Mouse (Mus musculus) limb, embryonic 11.5 days (tissue): Measurements from ENCODE around the gene Vwa1. TPM values are rescaled to one million over a fixed set of nuclear protein-coding genes. Genes with fewer than 3 reads are reported as not detected.

Source experiments
- ATAC-seq: fragments of 200-750 bp; cut with Nextera tagmentation; 2 replicates; pipeline ENCODE4 v1.8.0; 2017; ENCODE audit warnings: low read depth; ENCODE audit not compliant: insufficient number of reproducible peaks, low FRiP score, low TSS enrichment
- DNase-seq: peaks from one replicate; pipeline ENCODE4 v3.0.0-alpha.2; 2015; ENCODE audit warnings: low spot score
- H3K27ac ChIP-seq: fragments of 300-500 bp; sonication (generic); replicated peaks from 2 replicates; pipeline ENCODE4 v1.5.1; 2014; ENCODE audit warnings: low read depth, mild to moderate bottlenecking, low read length
- H3K27me3 ChIP-seq: fragments of 300-500 bp; sonication (generic); 2 replicates; pipeline ENCODE4 v1.6.1; 2014; ENCODE audit warnings: mild to moderate bottlenecking, low read length, mixed read lengths; ENCODE audit not compliant: control insufficient read depth, insufficient read depth
- H3K36me3 ChIP-seq: fragments of 300-500 bp; sonication (generic); 2 replicates; pipeline ENCODE4 v1.6.1; 2014; ENCODE audit warnings: mild to moderate bottlenecking, low read length, moderate library complexity, mixed read lengths; ENCODE audit not compliant: control insufficient read depth, insufficient read depth
- H3K4me1 ChIP-seq: fragments of 300-500 bp; sonication (generic); 2 replicates; pipeline ENCODE4 v1.6.1; 2014; ENCODE audit warnings: low read length, mixed read lengths; ENCODE audit not compliant: control insufficient read depth, insufficient read depth
- H3K4me2 ChIP-seq: fragments of 300-500 bp; sonication (generic); 2 replicates; pipeline ENCODE4 v1.6.1; 2014; ENCODE audit warnings: low read depth, mild to moderate bottlenecking, moderate library complexity; ENCODE audit not compliant: severe bottlenecking
- H3K4me3 ChIP-seq: fragments of 300-500 bp; sonication (generic); 2 replicates; pipeline ENCODE4 v1.5.1; 2014; ENCODE audit warnings: low read depth, low read length
- H3K9ac ChIP-seq: fragments of 300-500 bp; sonication (generic); 2 replicates; pipeline ENCODE4 v1.6.1; 2014; ENCODE audit warnings: mild to moderate bottlenecking, low read length
- H3K9me3 ChIP-seq: fragments of 300-500 bp; sonication (generic); 2 replicates; pipeline ENCODE4 v1.6.1; 2016; ENCODE audit warnings: low read length; ENCODE audit not compliant: control insufficient read depth
- WGBS: fragments of 180-500 bp; shearing (Covaris S2); extraction: QIAGEN DNeasy Blood & Tissue Kit; methylation state at CpG from one replicate; pipeline ENCODE4 v1.1.7; 2014; 5-methylcytosine and 5-hydroxymethylcytosine counted together
- polyA plus RNA-seq: library from polyadenylated mRNA; unstranded; fragments of >200 nt; fragmentation: Nextera tagmentation; extraction: Ambion mirVana; gene quantifications from 2 replicates; pipeline ENCODE4 v1.2.1, GENCODE M21; 2014

The Vwa1 gene
- polyA plus RNA-seq, 1 experiment from 2014 or later, result 5.3 TPM

DNA sequence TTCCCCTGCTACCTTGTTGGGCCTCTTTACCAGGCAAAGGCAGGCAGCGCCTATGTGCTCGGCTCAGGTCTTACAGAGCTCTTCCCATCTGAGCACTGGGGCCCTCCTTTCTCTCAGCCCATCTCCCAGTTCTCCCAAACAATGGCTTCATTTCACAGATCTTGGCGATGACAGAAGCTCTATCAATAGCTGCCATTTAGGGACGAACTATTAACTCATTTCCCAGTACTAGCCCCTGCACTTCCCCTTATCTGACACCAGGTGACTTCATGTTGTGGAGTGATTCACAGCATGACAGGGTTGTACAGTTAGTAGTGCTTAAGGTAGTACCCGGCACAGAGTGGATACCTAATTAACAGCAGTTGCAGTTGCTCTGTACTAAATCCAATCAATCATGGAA, 11.3 kb upstream of the Vwa1 start, which contains the start of gene Tmem88b:
Gene Tmem88b (minus strand): TSS at position 56 of the 400 bp plus-strand sequence.
- 75% methylated on average over 5 of the region's 5 CpGs for WGBS
- Histone ChIP-seq H3K4me1 (no peaks in the 10 kb centered on the region), H3K27ac (no peak within 1 kb of the TSS), H3K27me3 (no peaks in the 10 kb centered on the region), H3K4me3 (peak within 1 kb of the TSS; percentile 57), H3K9ac (no peak within 1 kb of the TSS; the same call in 1 of the 2 replicates), H3K4me2 (no peak within 1 kb of the TSS; the same call in 1 of the 2 replicates), H3K36me3 (no peaks in the 10 kb centered on the region), H3K9me3 (no peaks in the 10 kb centered on the region)
- DNase-seq (no peak), ATAC-seq (no peak)

DNA sequence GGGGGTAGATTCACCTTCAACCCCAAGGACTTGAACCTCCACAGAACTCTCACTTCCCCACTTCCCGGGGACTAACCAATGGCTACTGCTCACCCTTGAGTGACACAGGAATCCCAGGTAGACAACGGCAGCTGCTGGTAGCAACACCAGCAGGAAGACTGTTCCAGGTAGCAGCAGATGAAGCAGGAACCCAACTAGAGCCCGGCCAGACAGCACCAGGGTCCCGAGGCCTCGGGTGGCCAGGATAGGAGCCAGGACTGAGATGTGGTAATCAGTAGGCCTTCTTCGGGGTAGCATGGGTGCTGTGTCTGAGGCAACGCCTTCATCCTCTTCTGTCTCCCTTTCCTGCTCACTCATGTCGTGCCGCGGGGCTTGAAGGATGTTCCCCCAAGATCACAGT, 10.7 kb upstream of the Vwa1 start:
- DNase-seq (no peak), ATAC-seq (no peak)
- Histone ChIP-seq H3K36me3 (no peaks in the 10 kb centered on the region), H3K4me3 (no peak overlapping the region), H3K9me3 (no peaks in the 10 kb centered on the region), H3K4me1 (no peaks in the 10 kb centered on the region), H3K9ac (no peak overlapping the region), H3K4me2 (no peak overlapping the region), H3K27ac (no peak overlapping the region), H3K27me3 (no peaks in the 10 kb centered on the region)
- 86% methylated on average over 10 of the region's 10 CpGs for WGBS

DNA sequence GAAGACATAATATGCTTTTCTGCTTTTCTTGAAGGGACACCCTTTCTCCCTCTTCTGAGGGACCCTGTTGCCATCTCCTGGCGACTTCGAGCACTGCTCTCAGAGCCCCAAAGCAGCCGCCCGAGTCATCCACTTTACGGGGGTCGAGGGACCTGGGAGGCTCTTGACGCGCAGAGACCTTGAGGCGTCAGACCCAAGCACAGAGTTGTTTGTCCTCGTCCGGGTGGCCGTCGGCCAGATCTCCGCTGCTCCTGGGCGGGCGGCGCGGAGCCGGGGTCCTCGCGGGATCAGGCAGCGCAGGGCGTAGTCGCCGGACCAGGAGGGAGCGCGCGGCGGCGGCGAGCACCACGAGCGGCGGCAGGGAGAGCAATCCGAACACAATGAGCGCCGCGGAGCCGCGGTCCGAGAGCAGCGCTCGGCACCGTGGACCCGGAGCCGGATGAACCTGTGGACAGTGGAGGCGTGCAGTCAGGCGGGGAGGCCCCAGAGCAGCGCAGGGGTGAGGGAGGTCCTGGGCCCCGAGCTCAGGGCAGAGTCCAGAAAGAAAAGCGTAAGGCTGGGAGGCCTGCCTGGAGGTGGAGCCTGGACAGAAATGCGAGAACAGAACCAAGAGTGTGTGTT, 9.7 kb upstream of the Vwa1 start:
- WGBS, result under 1% methylated on average over 52 of the region's 52 CpGs
- DNase-seq, result peak; percentile 87
- Histone ChIP-seq H3K36me3 (no peaks in the 10 kb centered on the region), H3K27ac (peak overlapping the region; percentile 23; the same call in 1 of the 2 replicates), H3K9ac (peak overlapping the region; percentile 77), H3K9me3 (no peaks in the 10 kb centered on the region), H3K4me2 (peak overlapping the region; percentile 75), H3K4me3 (peak overlapping the region; percentile 57), H3K27me3 (no peaks in the 10 kb centered on the region), H3K4me1 (no peaks in the 10 kb centered on the region)
- peak; percentile 82 for ATAC-seq

DNA sequence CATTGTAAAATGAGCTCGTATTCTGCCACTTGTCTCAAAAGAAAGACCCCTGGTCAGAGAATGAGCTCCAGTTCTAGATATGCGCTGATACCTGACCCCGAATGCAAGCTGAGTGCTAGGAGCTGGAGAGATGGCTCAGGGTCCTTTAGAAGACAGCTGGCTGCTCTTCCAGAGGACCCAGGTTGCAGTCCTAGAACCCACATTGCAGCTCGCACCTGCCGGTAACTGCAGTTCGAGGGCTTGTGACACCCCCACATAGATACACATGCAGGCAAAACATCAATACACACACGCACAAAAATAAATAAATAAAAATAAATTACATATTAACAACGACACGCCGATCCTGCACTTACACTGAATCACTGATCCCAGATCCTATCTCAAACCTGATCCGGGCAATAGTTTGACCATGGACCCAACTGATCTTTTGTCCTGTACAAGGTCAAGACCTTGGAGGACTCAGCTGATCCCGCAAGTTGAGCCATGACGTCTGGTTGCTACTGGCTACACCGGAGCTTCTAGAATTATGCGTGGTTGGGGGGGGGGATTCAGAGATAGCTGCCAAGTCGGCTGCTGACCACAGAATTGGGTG, 9.1 kb upstream of the Vwa1 start:
- Histone ChIP-seq H3K36me3 (no peaks in the 10 kb centered on the region), H3K27ac (no peak overlapping the region), H3K9ac (no peak overlapping the region), H3K4me2 (peak overlapping the region; percentile 75), H3K4me1 (no peaks in the 10 kb centered on the region), H3K9me3 (no peaks in the 10 kb centered on the region), H3K27me3 (no peaks in the 10 kb centered on the region), H3K4me3 (peak overlapping the region; percentile 57)
- no peak for DNase-seq
- ATAC-seq, result peak; percentile 38; the same call in 1 of the 2 replicates
- WGBS, result 49% methylated on average over 16 of the region's 16 CpGs

DNA sequence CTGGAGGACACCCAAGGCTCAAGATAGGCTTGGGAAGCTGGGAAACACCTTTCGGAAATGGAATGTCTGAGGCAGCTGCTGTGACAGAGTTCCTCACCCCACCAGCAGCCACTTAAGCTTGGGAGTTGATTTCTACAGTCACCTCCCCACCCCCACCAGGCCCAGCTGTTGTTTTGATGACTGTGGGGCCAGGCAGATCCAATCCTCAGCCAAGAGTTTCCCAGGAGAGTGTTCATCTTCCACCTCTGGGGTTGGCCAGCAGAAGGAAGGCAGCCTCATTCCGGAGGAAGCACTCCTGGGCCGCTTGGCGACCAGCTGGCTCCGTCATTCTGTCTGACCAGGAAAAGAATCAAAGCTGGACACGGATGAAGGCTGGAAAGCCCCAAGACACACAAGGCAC, 6.4 kb upstream of the Vwa1 start:
- Histone ChIP-seq H3K4me1 (no peaks in the 10 kb centered on the region), H3K9ac (no peak overlapping the region), H3K4me2 (no peak overlapping the region), H3K27ac (no peak overlapping the region), H3K36me3 (no peaks in the 10 kb centered on the region), H3K27me3 (no peaks in the 10 kb centered on the region), H3K4me3 (no peak overlapping the region), H3K9me3 (no peaks in the 10 kb centered on the region)
- no peak for DNase-seq
- peak; percentile 28; the same call in 1 of the 2 replicates for ATAC-seq
- 38% methylated on average over 6 of the region's 6 CpGs for WGBS

DNA sequence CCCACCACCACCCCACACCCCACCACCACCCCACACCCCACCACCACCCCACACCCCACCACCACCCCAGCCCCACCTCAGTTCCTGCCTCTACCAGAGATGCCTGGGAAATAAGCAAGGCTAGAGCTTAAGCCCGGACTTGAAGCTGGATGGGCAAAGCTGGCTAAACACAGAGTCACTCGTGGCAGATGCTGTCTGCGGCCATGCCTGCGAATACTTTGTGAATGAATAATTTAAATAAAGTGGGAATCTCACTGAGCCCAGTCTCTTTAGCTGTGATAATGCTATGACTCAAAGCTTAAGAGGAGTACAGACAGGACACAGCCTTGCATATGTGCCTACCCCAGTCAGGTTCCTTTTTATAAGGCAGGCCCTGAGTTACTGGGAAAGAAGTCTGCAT, 5.0 kb upstream of the Vwa1 start:
- ATAC-seq (no peak), DNase-seq (no peak)
- no peak overlapping the region for H3K4me2 ChIP-seq
- H3K9me3 ChIP-seq, result no peaks in the 10 kb centered on the region
- no peak overlapping the region for H3K27ac ChIP-seq
- no peak overlapping the region for H3K9ac ChIP-seq
- no peaks in the 10 kb centered on the region for H3K36me3 ChIP-seq
- no peaks in the 10 kb centered on the region for H3K27me3 ChIP-seq
- peaks cover 6% of the 10 kb centered on the region; the same call in 1 of the 2 replicates for H3K4me1 ChIP-seq
- no peak overlapping the region for H3K4me3 ChIP-seq
- WGBS, result 79% methylated on average over 4 of the region's 4 CpGs

DNA sequence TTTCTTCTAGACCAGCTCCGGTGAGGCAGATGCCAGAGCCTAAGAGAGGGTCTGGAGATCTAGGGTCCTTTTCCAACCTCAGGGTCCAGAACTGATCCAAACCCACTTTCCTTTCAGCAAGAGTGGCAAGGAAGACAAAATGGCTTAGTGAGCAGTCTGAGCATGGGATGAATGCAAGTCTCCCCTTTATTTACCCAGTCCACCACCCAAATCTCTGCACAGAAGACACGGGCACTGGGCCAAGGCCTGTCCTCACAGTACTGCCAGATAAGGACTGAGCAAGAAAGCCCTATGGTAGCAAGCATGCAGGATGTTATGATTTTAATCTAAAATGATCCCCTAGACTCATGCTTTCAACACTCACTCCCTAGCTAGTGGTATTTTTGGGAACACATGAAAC, 3.3 kb upstream of the Vwa1 start:
- Histone ChIP-seq H3K4me1 (peaks cover 12% of the 10 kb centered on the region; the same call in 1 of the 2 replicates), H3K27me3 (no peaks in the 10 kb centered on the region), H3K9me3 (no peaks in the 10 kb centered on the region), H3K4me2 (no peak overlapping the region), H3K27ac (no peak overlapping the region), H3K9ac (no peak overlapping the region), H3K36me3 (no peaks in the 10 kb centered on the region), H3K4me3 (no peak overlapping the region)
- 89% methylated on average over 2 of the region's 2 CpGs for WGBS
- DNase-seq (no peak), ATAC-seq (no peak)

DNA sequence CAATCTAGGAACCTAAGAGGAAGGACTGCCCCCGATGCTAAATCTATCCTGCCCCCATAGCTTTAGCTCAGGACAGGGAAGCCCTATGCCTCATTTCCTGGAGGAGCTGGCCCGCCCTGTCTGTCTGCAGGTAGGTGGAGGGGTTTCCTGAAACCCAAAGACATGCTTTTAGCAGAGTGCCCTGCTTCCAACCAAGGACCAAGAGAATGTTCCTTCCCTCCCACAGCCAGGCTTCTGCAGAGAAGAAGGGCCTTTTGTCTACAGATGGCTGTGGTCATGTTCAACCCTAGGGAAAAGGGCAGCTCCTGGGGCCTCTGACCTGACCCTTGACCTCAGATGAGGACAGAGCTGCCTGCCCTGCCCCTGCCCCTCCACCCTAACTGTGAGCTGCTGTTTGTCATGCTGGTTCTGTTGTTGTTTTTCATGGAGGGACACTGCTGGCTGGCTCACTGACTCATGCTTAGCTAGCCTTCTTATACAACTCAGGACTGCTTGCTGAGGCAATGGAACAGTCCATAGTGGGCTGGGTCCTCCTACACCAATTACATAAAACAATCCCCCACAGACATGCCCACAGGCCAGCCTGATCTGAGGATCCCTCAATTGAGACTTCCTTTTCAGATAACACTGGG, 2.3 kb upstream of the Vwa1 start:
- Histone ChIP-seq H3K36me3 (no peaks in the 10 kb centered on the region), H3K4me3 (no peak overlapping the region), H3K9me3 (no peaks in the 10 kb centered on the region), H3K4me2 (no peak overlapping the region), H3K27ac (no peak overlapping the region), H3K9ac (0 out of 2 replicates have a peak overlapping the region, but pooled peaks have one; percentile 12), H3K27me3 (no peaks in the 10 kb centered on the region), H3K4me1 (peaks cover 12% of the 10 kb centered on the region; the same call in 1 of the 2 replicates)
- ATAC-seq (no peak), DNase-seq (no peak)
- WGBS, result 59% methylated on average over 2 of the region's 2 CpGs
